Mouse (Mus musculus) MEL (cell line): ENCODE measurements at regions not wholly inside any gene's neighbourhood (a gene's known extent, or its start where the extent isn't known, plus 50 kb on each side); places are given as distances from the start of the nearest gene placed in this dataset.

Experiments used
- DNase-seq: peaks from one replicate; pipeline ENCODE4 v3.0.0; 2011; ENCODE audit warnings: low read depth, low spot score
- H3K27ac ChIP-seq: 2 replicates; pipeline ENCODE4 v1.5.1; 2012; ENCODE audit warnings: low read depth, mild to moderate bottlenecking, control low read depth, low read length, moderate library complexity; ENCODE audit not compliant: control insufficient read depth
- H3K27me3 ChIP-seq, 2 experiments: fragments of 150-350 bp in 1 of 2; sonication (generic) in 1 of 2; 2 replicates each; pipeline ENCODE4 v1.6.1; 2012; ENCODE audit warnings: low read length in 2 of 2, mild to moderate bottlenecking in 2 of 2, improper control_type of control experiment in 1 of 2, moderate library complexity in 1 of 2; ENCODE audit not compliant: insufficient read depth in 2 of 2, control insufficient read depth in 1 of 2
- H3K36me3 ChIP-seq, 2 experiments: 2 replicates each; pipeline ENCODE4 v1.6.1; 2012 to 2014; ENCODE audit warnings: low read length in 2 of 2, improper control_type of control experiment in 1 of 2, inconsistent platforms in 1 of 2, mild to moderate bottlenecking in 1 of 2; ENCODE audit not compliant: insufficient read depth in 2 of 2, control insufficient read depth in 1 of 2
- H3K4me1 ChIP-seq, 2 experiments: fragments of 150-350 bp in 1 of 2; sonication (generic) in 1 of 2; 2 replicates each; pipeline ENCODE4 v1.6.1; 2012; ENCODE audit warnings: low read length in 2 of 2, improper control_type of control experiment in 1 of 2, mild to moderate bottlenecking in 1 of 2; ENCODE audit not compliant: insufficient read depth in 2 of 2, control insufficient read depth in 1 of 2
- H3K4me3 ChIP-seq, 2 experiments: fragments of 150-350 bp in 1 of 2; sonication (generic) in 1 of 2; 2 replicates each; pipeline ENCODE4 v1.5.1; 2012; ENCODE audit warnings: low read depth in 2 of 2, low read length in 2 of 2, mild to moderate bottlenecking in 2 of 2, moderate library complexity in 2 of 2, control low read depth in 1 of 2, improper control_type of control experiment in 1 of 2; ENCODE audit not compliant: control insufficient read depth in 1 of 2, insufficient read depth in 1 of 2
- H3K79me2 ChIP-seq: 2 replicates; pipeline ENCODE4 v1.6.1; 2012; ENCODE audit warnings: mild to moderate bottlenecking, low read length, moderate library complexity; ENCODE audit not compliant: control insufficient read depth, poor library complexity, insufficient read depth
- H3K9ac ChIP-seq: 2 replicates; pipeline ENCODE4 v1.6.1; 2012; ENCODE audit warnings: low read depth, mild to moderate bottlenecking, control low read depth, low read length, moderate library complexity; ENCODE audit not compliant: control insufficient read depth, poor library complexity, severe bottlenecking
- H3K9me3 ChIP-seq: fragments of 150-350 bp; sonication (generic); replicated peaks from 2 replicates; pipeline ENCODE4 v1.6.1; 2012; ENCODE audit warnings: mild to moderate bottlenecking, low read length, improper control_type of control experiment, moderate library complexity; ENCODE audit not compliant: insufficient read depth
- BHLHE40 ChIP-seq: IDR thresholded peaks from 2 replicates; pipeline ENCODE4 v1.6.1; 2012; ENCODE audit warnings: low read depth, mild to moderate bottlenecking, inconsistent platforms, low read length, improper control_type of control experiment, borderline replicate concordance
- CHD1 ChIP-seq: IDR thresholded peaks from 2 replicates; pipeline ENCODE4 v1.6.1; 2012; ENCODE audit warnings: low read depth, mild to moderate bottlenecking, inconsistent platforms, low read length, improper control_type of control experiment
- CHD2 ChIP-seq: IDR thresholded peaks from 2 replicates; pipeline ENCODE4 v1.6.1; 2011; ENCODE audit warnings: low read length, improper control_type of control experiment
- ELF1 ChIP-seq: IDR thresholded peaks from 2 replicates; pipeline ENCODE4 v1.6.1; 2014; ENCODE audit warnings: low read depth, mild to moderate bottlenecking, inconsistent platforms, low read length, improper control_type of control experiment, moderate library complexity
- GATA1 ChIP-seq: IDR thresholded peaks from 2 replicates; pipeline ENCODE4 v1.6.1; 2011; ENCODE audit warnings: low read depth, low read length, improper control_type of control experiment
- HCFC1 ChIP-seq: IDR thresholded peaks from 2 replicates; pipeline ENCODE4 v1.6.1; 2012; ENCODE audit warnings: low read depth, mild to moderate bottlenecking, inconsistent platforms, low read length, improper control_type of control experiment, moderate library complexity
- JUND ChIP-seq: IDR thresholded peaks from 2 replicates; pipeline ENCODE4 v1.6.1; 2011; ENCODE audit warnings: low read depth, mild to moderate bottlenecking, improper control_type of control experiment, low read length
- MAX ChIP-seq: IDR thresholded peaks from 2 replicates; pipeline ENCODE4 v1.6.1; 2011; ENCODE audit warnings: low read length, improper control_type of control experiment
- MAZ ChIP-seq: IDR thresholded peaks from 2 replicates; pipeline ENCODE4 v1.6.1; 2012; ENCODE audit warnings: low read depth, mild to moderate bottlenecking, inconsistent platforms, low read length, improper control_type of control experiment
- MEF2A ChIP-seq: IDR thresholded peaks from 2 replicates; pipeline ENCODE4 v1.6.1; 2014; ENCODE audit warnings: low read depth, mild to moderate bottlenecking, inconsistent platforms, low read length, improper control_type of control experiment; ENCODE audit not compliant: poor library complexity, insufficient replicate concordance, severe bottlenecking; ENCODE audit errors: extremely low read depth
- MYC ChIP-seq: IDR thresholded peaks from 2 replicates; pipeline ENCODE4 v1.6.1; 2011; ENCODE audit warnings: low read depth, mild to moderate bottlenecking, low read length, improper control_type of control experiment, moderate library complexity
- NELFE ChIP-seq: IDR thresholded peaks from 2 replicates; pipeline ENCODE4 v1.6.1; 2011; ENCODE audit warnings: low read depth, low read length, improper control_type of control experiment
- NRF1 ChIP-seq: IDR thresholded peaks from 2 replicates; pipeline ENCODE4 v1.6.1; 2014; ENCODE audit warnings: low read depth, mild to moderate bottlenecking, inconsistent platforms, low read length, improper control_type of control experiment, moderate library complexity; ENCODE audit not compliant: poor library complexity, insufficient read depth, severe bottlenecking
- POLR2A ChIP-seq, 2 experiments: IDR thresholded peaks; 2 replicates each; pipeline ENCODE4 v1.6.1; 2011 to 2012; ENCODE audit warnings: low read length in 2 of 2, mild to moderate bottlenecking in 2 of 2, control low read depth in 1 of 2, improper control_type of control experiment in 1 of 2, low read depth in 1 of 2, moderate library complexity in 1 of 2; ENCODE audit not compliant: control insufficient read depth in 1 of 2, insufficient read depth in 1 of 2, poor library complexity in 1 of 2
- POLR2AphosphoS2 ChIP-seq: IDR thresholded peaks from 2 replicates; pipeline ENCODE4 v1.6.1; 2011; ENCODE audit warnings: low read length, improper control_type of control experiment
- RCOR1 ChIP-seq: IDR thresholded peaks from 2 replicates; pipeline ENCODE4 v1.6.1; 2012; ENCODE audit warnings: low read depth, mild to moderate bottlenecking, inconsistent platforms, low read length, improper control_type of control experiment
- SIN3A ChIP-seq: IDR thresholded peaks from 2 replicates; pipeline ENCODE4 v1.6.1; 2012; ENCODE audit warnings: low read length, improper control_type of control experiment, inconsistent platforms
- TAL1 ChIP-seq: IDR thresholded peaks from 2 replicates; pipeline ENCODE4 v1.6.1; 2012; ENCODE audit warnings: mild to moderate bottlenecking, inconsistent platforms, low read length, moderate library complexity, mixed read lengths
- UBTF ChIP-seq: IDR thresholded peaks from 2 replicates; pipeline ENCODE4 v1.6.1; 2012; ENCODE audit warnings: low read depth, mild to moderate bottlenecking, inconsistent platforms, low read length, improper control_type of control experiment, moderate library complexity, borderline replicate concordance; ENCODE audit not compliant: insufficient read depth
- USF1 ChIP-seq: IDR thresholded peaks from 2 replicates; pipeline ENCODE4 v1.6.1; 2014; ENCODE audit warnings: low read depth, mild to moderate bottlenecking, inconsistent platforms, low read length, improper control_type of control experiment, moderate library complexity
- ZKSCAN1 ChIP-seq: IDR thresholded peaks from 2 replicates; pipeline ENCODE4 v1.6.1; 2012; ENCODE audit warnings: low read depth, mild to moderate bottlenecking, inconsistent platforms, low read length, improper control_type of control experiment, moderate library complexity
- ZMIZ1 ChIP-seq: IDR thresholded peaks from 2 replicates; pipeline ENCODE4 v1.6.1; 2012; ENCODE audit warnings: low read depth, mild to moderate bottlenecking, inconsistent platforms, low read length, improper control_type of control experiment, moderate library complexity
- ZNF384 ChIP-seq: IDR thresholded peaks from 2 replicates; pipeline ENCODE4 v1.6.1; 2012; ENCODE audit warnings: low read depth, mild to moderate bottlenecking, inconsistent platforms, low read length, improper control_type of control experiment

DNA sequence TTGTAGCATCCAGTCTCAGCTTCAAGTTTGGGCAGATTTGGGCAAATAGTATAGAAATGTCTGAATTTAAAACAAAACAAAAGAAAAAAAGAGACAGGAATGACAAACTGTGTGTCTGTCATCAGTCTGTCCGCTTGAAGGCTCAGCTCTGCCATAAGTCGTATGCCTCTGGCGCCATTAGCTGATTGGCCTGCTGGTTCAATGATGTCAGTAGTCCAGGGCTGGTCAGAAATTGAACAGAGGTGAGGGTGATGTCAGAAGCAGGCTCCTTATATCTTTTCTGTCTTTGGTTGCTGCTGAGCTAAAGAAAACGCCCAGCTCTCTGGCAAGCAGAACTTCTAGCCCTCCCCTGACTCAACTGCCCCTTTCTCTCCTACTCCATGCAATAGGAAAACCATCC lies 253.9 kb upstream of the Tgfbr2 start:
- Histone ChIP-seq H3K4me3 (no peak overlapping the region), H3K79me2 (no peaks in the 10 kb centered on the region), H3K27ac (no peak overlapping the region), H3K4me1 (no peaks in the 10 kb centered on the region), H3K27me3 (no peaks in the 10 kb centered on the region), H3K9me3 (no peaks in the 10 kb centered on the region), H3K9ac (no peak overlapping the region)
- DNase-seq, result no peak
- TF ChIP-seq MAZ (no peak), CHD2 (no peak), USF1 (no peak), POLR2A (IDR thresholded peaks at IDR 0.05; ENCODE audit: control insufficient read depth in 1 of 2, insufficient read depth in 1 of 2, low read depth in 1 of 2, low read length in 2 of 2, poor library complexity in 1 of 2) (no peak), ZKSCAN1 (no peak), SIN3A (no peak), ELF1 (no peak), MYC (no peak), UBTF (no peak), NELFE (no peak), MEF2A (no peak), MAX (no peak), TAL1 (no peak), GATA1 (no peak), JUND (no peak), HCFC1 (no peak), NRF1 (no peak), BHLHE40 (no peak), RCOR1 (no peak), ZMIZ1 (no peak)
- TF ChIP-seq, all 39 proteins: peak for 0
- no peaks in the 10 kb centered on the region for H3K36me3 ChIP-seq

DNA sequence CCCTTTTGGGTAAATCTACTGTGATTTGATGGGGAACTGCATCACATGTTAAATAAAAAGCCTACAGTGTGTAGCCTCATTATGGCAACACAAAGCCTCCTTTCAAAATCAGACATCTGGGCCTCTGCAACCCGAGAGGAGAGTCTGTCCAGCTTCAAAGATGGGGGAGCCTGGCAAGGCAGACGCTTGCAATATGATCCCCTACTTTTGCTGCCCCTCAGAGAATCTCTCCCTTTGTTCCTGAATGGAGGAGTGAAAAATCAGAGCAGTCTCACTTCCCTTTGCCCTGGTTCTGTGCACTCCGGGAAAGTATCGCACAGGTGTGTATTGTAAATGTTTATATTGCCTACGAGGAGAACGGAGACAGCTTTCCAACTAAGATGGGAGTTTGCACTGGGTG lies 253.3 kb upstream of the Tgfbr2 start:
- Histone ChIP-seq H3K4me3 (no peak overlapping the region), H3K27me3 (no peaks in the 10 kb centered on the region), H3K36me3 (no peaks in the 10 kb centered on the region), H3K27ac (no peak overlapping the region), H3K9ac (no peak overlapping the region), H3K4me1 (no peaks in the 10 kb centered on the region), H3K9me3 (no peaks in the 10 kb centered on the region), H3K79me2 (no peaks in the 10 kb centered on the region)
- TF ChIP-seq JUND (no peak), POLR2AphosphoS2 (no peak), CHD1 (no peak), SIN3A (no peak), NELFE (no peak), UBTF (no peak), CHD2 (no peak), USF1 (no peak), MAZ (no peak), ZNF384 (no peak)
- no peak for DNase-seq
